Mouse (Mus musculus) spleen, adult 12 weeks (tissue): ENCODE results near the gene Cdk5r1.

Experiments used
- DNase-seq: peaks from one replicate; pipeline ENCODE4 v3.0.0; 2022; ENCODE audit warnings: low spot score

Gene Cdk5r1

DNA sequence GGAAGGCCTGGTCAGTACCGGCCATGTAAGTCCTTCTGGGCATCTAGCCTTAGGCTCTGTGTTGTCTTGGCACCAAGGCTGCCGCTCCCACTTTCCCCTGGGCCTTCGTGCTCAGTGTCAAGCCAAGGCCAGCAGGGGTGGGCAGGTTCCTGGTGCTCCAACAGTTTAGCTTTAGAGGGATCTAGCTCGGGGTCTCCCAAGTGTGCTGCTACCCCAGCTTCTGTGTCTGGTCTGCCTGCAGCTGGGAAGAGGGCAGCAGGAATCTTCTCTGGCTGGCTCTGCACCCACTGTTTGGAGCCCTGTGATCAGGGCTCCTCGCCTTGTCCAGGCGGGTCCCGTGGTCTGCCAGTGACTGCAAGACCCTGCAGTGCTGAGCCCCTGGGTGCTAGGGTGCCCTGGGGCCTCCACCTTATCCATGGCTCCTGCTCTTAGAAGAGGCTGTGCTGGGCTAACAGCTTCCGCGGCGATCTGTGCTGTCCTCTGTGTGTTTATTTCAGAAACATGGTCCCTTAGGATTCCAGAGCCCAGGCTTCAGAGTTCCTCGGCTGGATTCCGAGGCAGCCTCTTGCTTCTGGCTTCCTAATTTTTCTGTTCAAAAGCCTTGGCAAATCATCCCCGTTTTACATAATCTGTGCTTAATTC lies 4.7 kb downstream of the Cdk5r1 start:
- DNase-seq = no peak

DNA sequence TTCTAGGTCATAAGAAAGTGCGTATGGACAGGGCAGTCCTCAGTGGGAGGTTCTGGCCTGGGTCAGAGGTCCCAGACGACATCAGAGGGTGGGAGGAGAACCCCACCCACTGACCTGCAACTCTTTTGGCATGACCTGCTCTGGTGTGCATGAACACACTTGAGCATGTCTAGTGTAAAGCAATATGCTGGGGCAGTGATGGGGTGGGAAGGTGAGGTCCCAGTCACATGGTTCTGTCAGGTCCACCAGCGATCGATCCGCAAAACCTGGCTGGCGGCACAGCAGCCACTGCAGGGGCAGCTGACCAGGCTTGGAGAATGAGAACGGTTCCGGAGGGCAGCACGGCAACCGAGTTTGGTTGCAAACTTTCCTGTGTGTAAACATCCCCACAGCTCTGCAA lies 5.5 kb downstream of the Cdk5r1 start:
- no peak for DNase-seq

DNA sequence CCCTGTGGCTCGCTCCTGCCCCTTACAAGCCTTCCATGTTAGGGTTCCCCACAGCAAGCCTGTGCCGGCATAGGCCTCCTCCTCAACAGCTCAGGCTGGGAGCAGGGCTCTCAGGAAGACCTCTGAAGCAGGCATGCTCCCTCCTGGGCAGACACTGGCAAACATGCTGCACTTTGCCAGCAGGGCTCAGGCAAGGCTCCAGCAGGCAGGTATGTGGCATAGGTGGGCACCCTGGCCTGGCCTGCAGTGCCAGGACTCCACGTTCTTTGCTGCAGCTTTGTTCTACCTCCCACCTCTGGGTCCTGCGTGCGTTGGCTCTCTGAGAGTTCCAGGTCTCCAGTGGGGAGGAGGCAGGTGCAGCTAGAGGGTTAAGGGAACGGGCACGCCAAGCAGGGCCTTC lies 6.1 kb downstream of the Cdk5r1 start:
- no peak for DNase-seq

DNA sequence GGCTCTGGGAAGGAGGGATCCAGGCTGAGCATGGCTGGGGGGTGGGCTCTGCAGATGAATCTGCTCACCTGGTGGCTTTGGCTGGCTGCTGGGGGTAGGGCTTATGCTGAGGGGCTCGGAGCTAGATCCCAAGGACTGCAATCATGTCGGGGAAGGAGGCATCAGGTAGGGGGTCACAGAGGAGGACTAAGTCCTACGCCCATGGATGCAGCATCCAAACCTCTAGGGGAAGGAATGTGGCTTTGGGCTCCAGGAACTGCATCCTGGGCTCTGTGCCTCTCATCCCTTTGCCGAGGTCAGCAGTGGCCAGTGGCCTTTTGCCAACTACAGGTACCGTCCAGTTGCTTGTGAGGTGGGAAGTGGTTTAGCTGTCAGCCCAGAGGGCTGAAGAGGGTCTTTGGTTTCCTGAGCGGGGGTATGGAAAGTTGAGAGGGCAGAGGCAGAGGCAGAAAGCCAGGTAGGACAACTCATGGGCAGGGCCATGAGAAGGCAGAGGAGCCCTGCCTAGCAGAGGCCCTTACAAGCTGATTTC lies 6.8 kb downstream of the Cdk5r1 start:
- DNase-seq = no peak

DNA sequence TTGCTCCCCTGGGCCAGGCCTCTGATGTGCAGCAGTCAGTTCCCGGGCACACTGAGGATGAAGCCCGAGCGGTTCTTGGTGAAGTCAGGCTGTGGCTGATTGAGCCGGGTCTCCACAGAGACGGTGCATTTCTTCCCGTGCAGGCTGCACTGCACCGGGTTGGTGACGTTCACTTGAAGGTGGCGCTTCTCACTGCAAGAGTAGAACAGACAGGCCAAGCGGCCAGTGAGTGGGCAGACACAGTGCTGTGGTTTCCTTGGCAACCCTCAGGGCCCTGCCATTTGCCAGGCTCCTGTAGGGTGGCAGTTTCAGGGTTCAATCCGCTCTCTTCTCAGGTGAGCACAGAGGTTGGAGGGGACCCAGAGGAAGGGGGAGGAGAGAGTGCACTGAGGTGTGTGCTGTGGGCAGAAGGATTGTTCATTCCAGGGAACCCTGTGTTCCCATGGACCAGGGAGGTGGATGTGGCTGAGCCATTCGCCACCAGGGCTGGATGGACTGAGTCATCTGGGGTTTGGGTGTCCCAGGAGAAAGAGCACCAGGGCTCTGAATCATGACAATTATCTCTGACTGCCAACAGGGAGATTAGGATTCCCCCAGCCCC lies 7.5 kb downstream of the Cdk5r1 start:
- DNase-seq = no peak

DNA sequence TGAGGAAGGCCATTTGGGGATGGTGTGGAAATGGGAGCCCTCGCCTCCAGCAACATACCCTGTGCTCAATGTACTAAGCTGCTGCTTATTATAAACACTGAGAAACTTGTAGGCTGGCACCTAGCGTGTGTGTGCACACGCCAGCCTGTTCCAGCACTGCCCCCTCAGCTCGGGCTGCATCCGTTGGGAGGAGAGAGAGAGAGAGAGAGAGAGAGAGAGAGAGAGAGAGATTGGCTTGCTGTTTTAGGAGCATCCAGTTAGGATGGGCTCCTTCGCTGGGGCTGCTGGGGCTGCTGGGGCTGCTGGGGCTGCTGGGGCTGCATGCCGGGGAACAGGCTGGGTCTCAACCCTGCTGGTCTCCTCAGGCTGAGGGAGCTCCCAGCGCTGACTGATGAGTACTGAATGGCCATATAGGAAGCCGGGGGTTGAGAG lies 8.3 kb downstream of the Cdk5r1 start:
- no peak for DNase-seq

DNA sequence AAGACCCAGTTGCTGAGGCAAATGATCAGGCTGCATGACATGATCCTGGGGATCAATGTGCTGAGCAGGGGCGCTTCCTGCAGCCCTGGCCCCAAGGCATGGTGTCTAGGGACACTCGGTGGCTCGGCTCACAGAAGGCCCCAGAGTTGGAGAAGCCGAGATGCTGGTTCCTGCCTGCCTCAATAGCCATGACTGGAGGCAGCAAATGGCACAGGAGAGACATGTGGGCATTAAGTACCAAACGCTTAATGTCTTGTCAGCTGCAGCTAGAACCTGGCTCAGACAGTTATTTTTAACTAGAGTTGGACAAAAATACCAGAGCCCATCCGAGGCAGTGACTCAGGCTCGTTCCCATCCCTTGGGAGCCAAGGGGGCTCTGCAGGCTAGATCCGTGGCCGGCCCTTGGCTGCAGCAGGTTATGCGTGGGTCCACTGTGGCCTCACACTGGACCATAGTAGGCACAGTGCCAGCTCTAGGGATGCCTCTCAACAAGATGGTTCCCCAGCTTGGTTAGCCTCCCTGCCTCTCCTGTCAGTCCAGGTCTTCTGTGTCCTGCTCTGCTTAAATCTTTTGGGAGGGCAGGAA lies 8.9 kb downstream of the Cdk5r1 start:
- no peak for DNase-seq

DNA sequence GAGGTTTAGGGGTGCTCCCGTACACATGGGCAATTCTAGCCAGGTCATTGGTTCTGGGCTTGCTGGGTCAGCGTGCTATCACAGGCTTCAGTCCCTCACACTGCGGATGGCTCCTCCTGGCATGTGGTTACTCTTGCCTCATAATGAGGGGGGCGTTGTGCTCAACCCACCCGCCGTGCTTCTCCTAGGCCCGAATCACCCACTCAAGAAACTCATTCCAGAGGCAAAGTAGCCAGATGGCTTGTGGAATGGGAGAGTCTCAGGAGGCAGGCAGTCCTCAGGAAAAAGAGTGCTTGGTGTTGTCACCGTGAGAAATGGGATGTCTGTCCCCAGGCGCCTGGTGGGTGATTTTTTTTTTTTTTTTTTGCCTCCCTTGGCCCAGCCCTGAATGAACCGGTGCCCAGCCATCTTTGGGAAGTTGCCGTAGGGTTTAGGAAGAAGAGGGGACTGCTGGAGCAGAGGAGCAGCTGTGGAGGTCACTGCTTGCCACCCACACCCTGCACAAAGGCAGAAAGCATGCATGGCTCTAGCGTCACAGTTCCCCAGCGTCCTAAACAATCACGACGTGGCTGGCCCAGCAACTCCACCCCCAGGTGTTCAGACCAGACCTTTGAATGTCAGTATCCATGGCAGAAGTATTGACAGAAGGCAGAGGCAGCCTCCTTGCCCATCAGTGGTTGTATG lies 11.2 kb downstream of the Cdk5r1 start:
- DNase-seq = no peak

DNA sequence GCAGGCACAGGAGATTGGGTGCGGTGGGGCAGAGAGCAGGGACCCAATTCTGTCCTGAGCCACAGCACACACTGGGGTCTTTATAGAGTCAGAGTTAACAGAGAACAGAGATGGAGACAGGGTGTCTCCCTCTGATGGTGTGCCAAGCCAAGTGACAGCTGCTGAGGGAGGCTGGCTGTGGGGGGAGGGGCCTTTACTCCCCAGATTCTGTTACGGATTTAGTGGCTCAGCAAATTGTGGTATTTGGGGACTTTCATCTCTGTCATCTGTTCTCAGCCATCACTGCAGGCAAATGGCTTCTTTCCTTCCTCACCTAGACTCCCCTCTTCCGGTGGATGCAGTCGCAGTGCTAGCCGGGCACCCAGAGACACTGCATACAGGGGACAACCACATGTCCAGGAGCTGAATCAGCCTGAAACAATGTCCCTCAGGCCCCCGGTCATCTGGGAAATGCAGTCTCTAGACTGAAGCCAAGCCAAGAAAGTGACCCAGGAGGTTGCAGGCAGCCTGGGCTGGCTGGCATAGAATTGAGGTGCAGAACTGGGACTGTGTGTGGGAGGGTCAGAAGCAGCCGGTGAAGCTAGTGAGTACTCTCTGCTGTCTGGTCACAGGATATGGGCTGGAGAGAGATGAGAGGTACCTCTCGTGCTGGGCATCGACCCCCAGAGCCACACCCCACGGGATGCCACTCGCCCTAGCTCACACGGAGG lies 12.5 kb downstream of the Cdk5r1 start:
- DNase-seq = no peak

DNA sequence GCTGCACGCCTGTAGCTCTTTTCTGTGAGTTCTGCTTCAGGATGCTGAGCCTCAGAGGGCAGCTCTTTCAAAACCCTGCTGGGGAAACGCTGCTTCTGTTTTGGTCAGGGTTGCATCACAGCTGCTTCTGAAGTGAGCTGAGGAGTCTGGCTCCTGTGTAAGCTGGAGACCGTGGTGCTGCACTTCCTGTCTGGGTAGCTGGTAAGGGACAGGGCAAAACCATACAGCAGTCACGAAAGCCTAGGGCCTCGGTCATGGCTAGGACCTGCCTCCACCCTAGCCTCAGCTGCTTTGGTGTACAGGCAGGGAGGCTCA lies 13.0 kb downstream of the Cdk5r1 start:
- DNase-seq = no peak

DNA sequence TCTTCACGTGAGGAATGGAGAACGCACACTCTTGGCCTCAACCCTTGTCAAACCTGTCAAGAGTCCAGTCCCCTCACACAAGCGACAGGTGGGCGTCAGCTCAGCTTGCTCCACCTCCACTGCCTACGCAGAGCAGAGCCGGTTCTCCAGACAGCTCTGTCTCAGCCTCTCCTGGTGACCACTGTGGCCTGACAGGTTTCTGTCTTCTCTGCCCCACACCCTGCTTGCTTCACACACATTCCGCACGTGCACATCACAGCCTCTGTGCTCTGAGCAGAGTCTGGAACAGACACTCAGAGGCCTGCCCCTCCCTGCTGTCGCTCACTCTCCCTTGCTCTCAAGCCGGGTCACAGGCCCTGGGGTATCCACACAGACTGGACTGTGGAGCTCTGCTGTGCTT lies 14.0 kb downstream of the Cdk5r1 start:
- DNase-seq = no peak

DNA sequence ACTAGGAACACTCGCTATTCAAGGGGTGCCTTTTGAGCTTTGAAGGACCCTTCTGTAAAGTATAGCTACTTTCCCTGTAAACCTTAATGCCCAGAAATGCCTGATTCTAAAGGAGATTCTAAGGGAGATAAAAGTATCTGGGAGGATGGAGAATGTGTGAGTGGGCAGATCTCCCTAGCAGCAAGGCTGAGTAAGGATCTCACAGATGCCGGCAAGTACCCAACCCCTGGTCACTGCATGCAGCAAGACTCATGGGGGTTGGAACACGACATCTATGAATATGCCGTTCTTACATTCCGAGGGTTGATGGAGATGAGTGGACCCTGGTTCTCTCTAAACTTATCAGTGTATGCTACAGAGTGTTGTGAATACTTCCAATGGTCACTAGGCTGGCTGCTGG lies 16.4 kb downstream of the Cdk5r1 start:
- no peak for DNase-seq

DNA sequence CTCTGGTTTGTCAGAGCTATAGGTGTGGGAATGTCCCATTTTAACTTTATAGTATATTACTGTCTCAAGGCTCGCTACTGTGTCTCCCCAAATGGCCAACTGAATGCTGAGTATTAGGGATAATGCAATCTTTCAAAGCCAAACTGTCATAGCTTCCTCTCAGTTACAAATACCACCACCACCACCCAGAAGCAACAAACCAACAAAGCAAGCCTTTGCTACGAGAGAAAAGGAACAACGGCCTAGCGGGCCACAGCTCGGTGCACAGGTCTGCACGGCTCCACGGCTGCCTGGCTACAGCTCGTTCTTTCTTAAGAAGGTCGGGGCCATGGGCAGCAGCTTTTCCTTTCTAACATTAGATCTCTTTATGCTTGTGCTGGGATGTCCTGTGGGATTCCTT lies 18.0 kb downstream of the Cdk5r1 start:
- DNase-seq = no peak

DNA sequence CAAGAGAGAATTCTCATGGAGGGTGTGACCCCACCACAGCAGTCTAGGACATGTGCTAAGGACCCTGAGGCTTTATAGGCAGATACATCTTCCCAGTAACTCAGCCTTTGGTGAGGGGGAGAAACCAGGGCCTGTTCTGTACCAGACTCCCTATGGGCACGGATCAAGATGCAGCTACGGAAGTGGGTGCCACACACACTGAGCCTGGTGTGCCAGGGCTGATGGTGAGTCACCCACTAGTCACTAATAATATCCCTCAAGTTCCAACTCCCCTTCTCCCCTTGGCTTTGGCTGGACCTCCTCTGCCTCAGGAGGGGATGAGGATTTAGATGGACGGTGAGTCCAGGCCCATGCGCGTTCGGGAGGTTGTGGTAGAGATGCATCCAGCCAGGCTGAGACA lies 19.1 kb downstream of the Cdk5r1 start:
- no peak for DNase-seq

DNA sequence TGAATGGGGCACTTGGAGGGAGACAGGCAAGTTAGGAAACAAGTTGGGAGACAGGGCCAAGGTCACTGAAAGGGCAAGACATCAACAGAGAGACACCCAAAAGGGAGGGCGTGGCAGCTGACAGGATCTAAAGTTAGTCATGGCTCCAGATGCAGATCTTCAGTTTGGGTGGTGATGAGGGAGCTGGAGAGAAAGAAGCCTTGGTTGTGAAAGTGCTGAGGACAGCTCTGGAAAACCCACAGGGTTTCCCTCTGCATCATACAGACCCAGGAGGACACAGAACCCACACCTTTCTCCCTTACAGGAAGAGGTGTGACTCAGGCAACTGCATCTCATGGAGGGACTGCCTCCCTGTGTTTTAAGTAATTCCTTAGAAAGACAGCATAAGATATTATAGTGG lies 19.8 kb downstream of the Cdk5r1 start:
- DNase-seq = no peak

DNA sequence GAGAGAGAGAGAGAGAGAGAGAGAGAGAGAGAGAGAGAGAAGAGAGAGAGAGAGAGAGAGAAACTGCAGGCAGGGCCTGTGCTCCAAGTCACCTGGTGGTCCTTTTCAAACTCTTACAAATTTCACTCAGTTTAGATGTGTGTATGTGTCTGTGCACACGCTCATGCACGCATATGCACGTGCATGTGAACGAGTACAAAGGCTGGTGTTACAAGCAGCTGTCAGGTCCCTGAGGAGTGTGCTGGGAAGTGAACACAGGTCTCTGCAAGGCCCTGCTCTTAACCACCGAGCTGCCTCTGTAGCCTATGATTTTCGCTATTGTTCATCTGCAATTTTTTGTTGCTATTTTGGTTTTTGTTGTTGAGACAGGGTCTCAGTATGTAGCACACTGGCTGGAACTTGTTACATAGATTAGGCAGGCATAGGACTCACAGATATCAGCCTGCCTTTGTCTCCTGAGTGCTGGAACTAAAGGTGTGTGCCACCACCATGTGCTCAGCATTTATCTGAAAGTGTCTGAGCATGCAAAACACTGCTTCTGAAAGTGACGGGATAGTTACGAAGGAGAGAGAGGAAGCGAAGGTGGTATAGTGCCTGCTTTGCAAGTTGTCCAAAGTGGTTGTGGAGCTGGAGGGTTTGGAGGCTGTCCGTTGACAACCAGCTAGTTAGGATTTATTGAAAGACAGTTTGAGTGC lies 20.5 kb downstream of the Cdk5r1 start:
- no peak for DNase-seq

DNA sequence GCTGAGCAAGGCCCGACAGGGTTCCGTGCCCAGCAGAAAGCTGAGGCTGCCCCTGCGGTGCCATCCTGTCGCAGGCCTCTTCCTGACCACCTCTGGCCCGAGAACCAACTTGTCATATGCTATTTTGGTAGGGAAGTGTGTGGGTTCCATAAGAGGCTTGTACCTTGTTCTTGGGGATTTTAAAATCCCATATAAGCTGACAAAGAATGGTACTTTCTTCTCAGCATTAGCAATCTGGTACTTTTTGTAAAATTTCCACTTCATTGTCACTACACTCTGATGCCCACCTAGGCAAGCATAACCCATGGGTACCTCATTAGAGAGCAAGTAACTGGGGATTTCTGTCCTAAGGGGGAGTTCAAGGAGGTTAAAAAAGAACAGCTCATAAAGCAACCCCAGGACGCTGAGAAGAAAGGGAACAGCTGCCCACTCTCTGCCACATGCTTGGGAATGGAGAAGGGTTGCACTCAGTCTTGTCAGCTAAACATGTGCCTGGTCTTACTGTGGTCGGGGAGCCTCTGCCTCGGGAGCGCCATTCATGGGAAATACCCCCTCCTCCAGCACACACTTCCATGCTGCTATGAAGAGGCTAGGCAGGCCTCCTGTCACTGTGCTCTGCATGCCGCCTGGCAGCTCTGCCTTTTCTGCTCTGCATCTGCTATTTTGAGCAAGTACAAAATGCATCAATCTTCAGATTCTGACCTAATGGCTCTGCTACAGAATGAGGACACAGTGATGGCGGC lies 21.7 kb downstream of the Cdk5r1 start:
- no peak for DNase-seq

DNA sequence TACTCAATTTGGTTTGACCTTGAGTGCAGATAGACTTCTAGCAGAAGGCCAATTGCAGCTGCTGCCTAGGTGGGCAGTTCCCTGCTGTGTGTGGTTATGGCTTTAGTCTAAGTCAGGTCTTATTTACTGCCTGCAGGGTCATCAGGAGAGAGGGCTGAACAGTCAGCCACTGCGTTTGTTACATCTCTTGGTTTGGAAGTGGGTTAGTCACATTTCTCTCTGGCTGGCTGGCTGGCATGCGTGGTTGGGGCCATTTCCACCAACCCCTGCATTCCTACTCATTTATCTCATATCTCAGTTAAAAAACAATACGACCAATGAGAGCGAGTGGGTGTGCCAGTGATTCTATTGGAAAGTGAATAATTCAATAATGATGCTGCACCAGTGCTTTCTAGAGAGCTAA lies 22.7 kb downstream of the Cdk5r1 start:
- no peak for DNase-seq

DNA sequence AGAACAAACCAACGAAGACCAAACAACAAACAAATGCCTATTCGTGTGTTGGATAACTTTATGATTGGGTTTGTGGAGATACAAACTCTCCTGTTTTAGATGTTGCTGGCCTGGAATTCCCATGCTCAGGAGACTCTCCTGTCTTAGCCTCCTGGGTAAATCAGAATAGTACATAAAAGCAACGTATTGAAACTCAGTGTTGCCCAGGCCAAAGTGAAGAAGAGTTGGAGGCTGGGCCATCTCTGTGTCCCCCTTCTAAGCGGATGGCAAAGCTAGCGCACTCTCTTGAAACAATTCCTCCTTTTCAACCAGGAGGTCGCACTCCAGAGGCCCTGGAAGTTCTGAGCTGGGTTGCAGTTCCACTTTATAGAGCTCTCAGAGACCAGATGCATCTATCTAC lies 26.5 kb downstream of the Cdk5r1 start:
- DNase-seq = no peak

DNA sequence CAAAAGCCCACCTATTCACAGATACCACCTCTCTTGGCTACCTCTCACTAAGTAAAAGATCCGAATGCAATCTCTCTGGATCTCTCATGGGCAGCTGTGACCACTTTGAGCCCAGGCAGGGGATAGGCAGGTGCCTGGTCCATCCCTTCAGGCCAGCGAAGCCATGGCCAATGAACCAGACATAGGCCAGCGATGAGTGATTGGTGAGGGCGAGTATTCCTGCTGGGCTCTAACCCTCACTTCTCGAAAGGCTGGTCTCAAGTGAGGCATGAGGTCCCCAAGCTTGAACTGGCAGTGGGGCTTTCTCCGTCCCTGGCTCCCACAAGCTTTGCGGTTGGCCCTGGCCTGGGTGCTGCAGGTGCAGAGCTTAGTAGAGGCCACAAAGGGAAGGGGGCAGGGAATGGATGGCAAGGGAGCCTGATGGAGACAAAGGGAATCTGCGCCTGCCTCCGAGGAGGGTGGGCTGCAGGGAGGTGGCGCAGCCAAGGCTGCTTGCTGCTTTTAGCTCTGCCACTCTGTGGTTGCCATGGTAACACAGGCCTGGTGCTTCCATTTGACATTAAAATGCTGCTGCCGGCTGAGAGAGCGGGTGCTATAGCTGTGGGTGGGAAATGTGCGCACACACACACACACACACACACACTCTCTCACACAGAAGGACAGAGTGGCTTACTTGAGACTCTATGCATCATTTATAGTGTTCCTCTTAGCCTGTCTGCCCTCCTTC lies 27.1 kb downstream of the Cdk5r1 start:
- no peak for DNase-seq
